Mouse (Mus musculus) bone marrow, adult 2 months (tissue): ENCODE measurements around the gene Hk2.

ENCODE experiments used
- CTCF ChIP-seq: fragments of 200-500 bp; IDR thresholded peaks from 2 replicates; pipeline ENCODE4 v1.5.1; 2011; ENCODE audit warnings: low read length, control low read depth; ENCODE audit not compliant: control insufficient read depth, insufficient read depth
- POLR2A ChIP-seq: fragments of 200-500 bp; IDR thresholded peaks from 2 replicates; pipeline ENCODE4 v1.6.1; 2011; ENCODE audit warnings: low read depth, mild to moderate bottlenecking, control low read depth, low read length, borderline replicate concordance; ENCODE audit not compliant: control insufficient read depth

DNA sequence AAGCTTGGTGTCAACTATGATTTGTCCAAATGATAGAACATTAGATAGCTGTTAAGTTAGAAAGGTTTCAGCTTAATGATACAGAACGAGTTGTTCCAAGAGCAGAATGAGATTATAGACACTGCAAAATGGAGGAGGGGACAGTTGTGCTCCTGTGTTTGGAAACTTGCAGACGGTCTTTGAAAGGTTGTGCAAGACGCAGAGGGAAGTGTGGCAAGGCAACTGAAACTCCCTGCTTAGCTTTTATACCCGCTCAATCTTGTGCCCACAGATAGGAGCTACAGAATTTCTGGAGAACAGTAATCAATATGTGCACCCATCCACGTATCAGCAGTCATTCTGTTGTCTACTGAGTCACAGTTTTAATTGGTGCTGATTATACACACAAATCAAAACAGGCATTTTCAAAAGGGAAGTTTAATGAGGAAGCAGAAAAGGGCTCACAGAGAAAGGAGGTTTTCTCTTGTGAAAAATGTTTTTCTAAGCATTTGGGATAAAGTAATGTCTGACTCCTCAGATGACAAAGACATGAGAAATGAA is 23.1 kb upstream of the Hk2 start:
- TF ChIP-seq CTCF = no peak
- TF ChIP-seq POLR2A = no peak
